ENCODE assay signal across 19 mouse cellular contexts in genomic region chr4:83279236-83279635, GRCm38 (mm10). TPM values are rescaled to one million over a fixed set of nuclear protein-coding genes. Genes with fewer than 3 reads are reported as not detected.
DNase-seq lines count a peak whose midpoint lies in the region; ATAC-seq lines count a peak whose summit lies in the region.
"Had no signal": no experiment of that assay in that cellular context is flagged by ENCODE, and none has a peak within 500 bp of the region (broad histone marks: within the 10 kb centered on the region; RNA-seq: fewer than 3 reads in every experiment).

No protein-coding gene starts in this region.

- peak; percentile 80 for ATAC-seq in frontal cortex, adult (ENCODE audit: low TSS enrichment)
- ATAC-seq: CD4-positive, CD25-positive, alpha-beta regulatory T cell, adult 4 months; forebrain, embryonic 16.5 days had no signal

- intact Hi-C loops in left cerebral cortex, postnatal 14 days (cut with DNase I), result no loop called here

- DNase-seq in frontal cortex, postnatal 25 days (ENCODE audit: low spot score in 2 of 2), result no peak
- peak; percentile 46 for DNase-seq in left cerebral cortex, postnatal 14 days (ENCODE audit: low spot score in 2 of 2)
- no peak for DNase-seq in left cerebral cortex, adult 11 months (ENCODE audit: low spot score)
- DNase-seq in brain, adult 2 months (ENCODE audit: low read depth, low spot score), result peak; percentile 88
- DNase-seq in right cerebral cortex, postnatal 14 days, result peak; percentile 22
- no peak for DNase-seq in cerebellum, adult 9-11 months
- DNase-seq in thymus, postnatal 14 days, result no peak
- DNase-seq: adrenal gland, adult 8-10 months; adrenal gland, postnatal 36 days; B cell, adult 2 months; cerebellum, adult 11 months; cerebellum, adult 8-10 months; cerebellum, postnatal 25 days; gastrocnemius, adult 2 months; gastrocnemius, postnatal 25 days; heart, postnatal 36 days had no signal

RNA-seq across cellular contexts. Expression of gene Ttc39b, which starts 44.8 kb away (rescaled TPM):
- total RNA-seq in left cerebral cortex, postnatal 14 days (2021), result 10 to 100 TPM; 46.6 to 54.0 TPM

Comparison
In these comparisons a context has a peak if more than half of its experiments do, and no peak if none do; other contexts are left out.
1. DNase-seq: peak in left cerebral cortex, postnatal 14 days (2 of 2), brain, adult 2 months (single experiment) and right cerebral cortex, postnatal 14 days (single experiment); none in frontal cortex, postnatal 25 days (0 of 2), left cerebral cortex, adult 11 months (single experiment), cerebellum, adult 9-11 months (single experiment) and thymus, postnatal 14 days (single experiment).